In genomic region chr11:35792800-35793199, GRCm38 (mm10) we compare ENCODE assay signal across 5 mouse cellular contexts. TPM values are rescaled to one million over a fixed set of nuclear protein-coding genes. Genes with fewer than 3 reads are reported as not detected.
"Had no signal": no experiment of that assay in that cellular context is flagged by ENCODE, and none has a peak within 500 bp of the region (broad histone marks: within the 10 kb centered on the region; RNA-seq: fewer than 3 reads in every experiment).

No protein-coding gene starts in this region.

RNA-seq across cellular contexts. Expression of gene Fbll1, which starts 5.9 kb away (rescaled TPM):
- total RNA-seq: neutrophil, adult 5-6 weeks had no signal
- polyA plus RNA-seq: spleen, adult 2 months; stomach, embryonic 16.5 days; thymus, postnatal 0 days; urinary bladder, adult 2 months had no signal
